Mouse (Mus musculus) c-Kit-positive CD71-positive TER-119-negative erythroid progenitor cells, embryonic 14.5 days (primary cell): ENCODE measurements around the gene Lrpprc.

ENCODE experiments used
- DNase-seq: peaks from one replicate; pipeline ENCODE4 v3.0.0-alpha.2; 2013; ENCODE audit warnings: low read depth

Gene Lrpprc

DNA sequence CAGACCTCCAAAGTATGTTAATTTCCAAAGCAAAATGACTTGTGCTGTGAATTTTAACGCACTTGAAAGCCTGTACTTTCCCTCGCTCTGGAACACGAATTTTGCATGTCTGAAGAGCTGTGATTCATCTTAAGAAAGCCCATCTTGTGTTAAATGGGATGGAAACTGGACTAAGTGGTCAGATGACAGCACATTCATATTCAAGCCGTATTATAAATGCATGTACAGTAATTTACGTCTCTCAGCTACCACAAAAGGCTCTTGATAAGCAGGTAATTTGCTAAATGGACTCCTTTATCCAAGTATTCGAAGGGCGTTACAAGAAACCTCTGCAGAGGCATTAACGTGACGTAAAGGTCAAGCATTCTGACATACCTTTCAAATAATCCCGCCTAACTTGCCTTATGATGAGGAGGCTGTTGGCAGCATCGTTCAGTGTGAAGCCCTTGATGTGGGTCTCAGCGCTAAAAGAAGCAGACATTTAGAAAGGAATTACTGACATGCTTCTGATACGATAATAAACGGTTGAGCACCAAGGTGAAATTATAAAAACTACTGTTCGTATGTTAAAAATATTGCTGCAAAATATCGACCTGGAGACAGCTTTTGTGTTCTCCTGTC, 74.2 kb downstream of the Lrpprc start:
- no peak for DNase-seq

GRCm38 (mm10) chr17:84714930-84715329, 75.7 kb downstream of the Lrpprc start:
- DNase-seq: no peak

DNA sequence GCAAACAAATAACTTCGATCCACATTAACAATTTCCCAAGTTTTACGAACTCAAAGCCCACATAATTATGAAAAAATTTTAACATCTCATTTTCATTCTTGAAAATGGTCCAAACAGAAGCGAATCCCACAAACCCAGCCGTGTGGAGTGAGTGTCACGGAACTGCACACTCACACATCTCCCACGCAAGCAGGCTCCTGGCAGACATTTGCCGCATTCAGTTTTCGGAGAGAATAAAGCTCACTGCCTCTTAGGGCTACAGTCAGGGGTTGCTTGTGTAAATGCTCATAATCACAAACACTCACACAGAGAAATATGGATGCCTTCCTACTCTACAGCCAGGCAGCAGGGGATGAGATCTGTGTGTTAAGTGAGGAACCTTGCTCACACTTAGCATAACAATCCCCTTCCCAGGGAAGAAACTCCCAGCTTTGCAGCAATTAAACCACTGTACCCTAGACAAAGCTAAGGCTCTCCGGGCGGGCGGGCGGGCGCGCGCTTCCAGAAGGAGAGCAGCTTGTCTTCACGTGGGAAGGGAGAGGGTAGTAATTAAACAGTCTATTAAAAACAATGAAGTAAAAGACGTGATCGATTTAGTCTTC, 76.9 kb downstream of the Lrpprc start:
- no peak for DNase-seq

DNA sequence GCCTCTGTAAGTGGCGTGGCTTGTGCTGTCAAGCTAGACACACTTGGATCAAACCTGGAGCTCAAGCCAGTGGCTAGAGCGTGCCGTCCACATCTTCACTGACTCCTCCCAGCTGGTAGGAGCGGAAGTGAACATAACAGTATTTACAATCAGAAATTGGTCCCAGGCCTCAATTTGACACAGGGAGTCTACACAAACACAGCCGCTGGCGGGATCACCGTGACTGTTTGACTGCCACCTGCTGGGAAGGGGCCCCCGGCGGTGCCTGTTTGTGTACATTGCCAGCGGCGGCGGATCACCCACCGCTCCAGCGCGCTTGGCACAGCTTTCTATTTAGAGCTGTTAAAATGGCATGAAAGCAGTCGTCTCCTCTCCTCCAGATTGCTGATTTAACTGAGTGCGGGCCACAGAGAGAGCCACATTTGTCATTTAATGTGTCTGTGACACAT, 81.2 kb downstream of the Lrpprc start:
- no peak for DNase-seq

DNA sequence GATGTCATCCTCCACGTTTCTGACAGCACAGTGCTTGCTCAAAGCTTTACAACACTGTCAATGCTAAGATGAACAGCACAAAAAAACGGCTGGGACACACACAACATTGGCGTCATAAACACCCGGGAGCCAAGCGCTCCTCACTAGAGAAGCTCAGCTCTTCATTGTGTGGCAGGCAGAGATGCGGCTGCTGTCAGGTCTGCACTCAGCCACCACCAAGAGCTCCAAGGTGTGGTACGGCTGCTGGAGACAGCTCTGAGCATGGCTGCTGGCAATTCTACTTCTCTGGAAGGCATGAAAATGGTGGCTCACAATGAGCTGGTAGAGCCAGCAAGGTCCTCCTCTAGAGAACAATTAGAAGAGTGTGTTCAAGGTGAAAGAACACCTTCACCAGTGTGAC, 81.8 kb downstream of the Lrpprc start:
- no peak for DNase-seq

GRCm38 (mm10) chr17:84707407-84707806, 83.2 kb downstream of the Lrpprc start:
- DNase-seq: no peak

DNA sequence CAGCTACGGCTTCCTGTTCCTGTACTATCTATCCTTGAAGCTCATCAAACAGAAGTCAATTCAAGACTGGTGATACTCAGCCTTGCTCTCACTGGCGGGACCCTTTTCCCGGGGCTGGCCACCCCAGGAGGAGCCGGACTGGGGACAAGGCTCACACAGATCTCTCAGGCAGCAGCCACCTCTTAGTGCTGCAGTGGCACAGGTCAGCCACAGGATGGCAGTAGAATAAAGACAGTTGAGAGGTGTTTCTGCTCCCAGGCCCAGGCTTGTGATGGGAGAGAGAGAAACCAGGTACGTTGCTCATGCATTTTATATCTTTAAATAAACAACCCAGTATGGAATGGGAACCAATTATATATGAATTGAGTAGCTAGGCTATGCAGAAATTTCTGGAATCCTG, 91.9 kb downstream of the Lrpprc start:
- peak; percentile 37 for DNase-seq

DNA sequence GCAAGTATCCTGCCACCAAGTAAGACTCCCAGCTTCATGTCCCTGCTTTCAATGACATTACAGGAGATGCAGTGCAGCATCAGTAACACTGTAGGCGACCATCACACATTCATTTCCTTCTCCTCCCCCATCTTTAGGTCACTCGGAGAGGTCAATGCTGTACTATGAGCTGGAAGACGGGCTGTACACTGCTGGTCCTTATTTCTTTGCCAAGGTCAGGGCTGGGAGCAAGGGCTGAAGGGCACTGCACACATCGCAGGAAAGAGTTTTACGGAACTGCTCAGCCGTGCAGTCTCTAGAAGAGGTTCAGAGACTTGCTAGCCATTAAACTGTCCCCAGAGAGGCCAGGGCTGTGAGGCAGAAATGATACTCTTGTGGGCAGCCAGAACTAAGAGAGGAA, 94.1 kb downstream of the Lrpprc start:
- no peak for DNase-seq

DNA sequence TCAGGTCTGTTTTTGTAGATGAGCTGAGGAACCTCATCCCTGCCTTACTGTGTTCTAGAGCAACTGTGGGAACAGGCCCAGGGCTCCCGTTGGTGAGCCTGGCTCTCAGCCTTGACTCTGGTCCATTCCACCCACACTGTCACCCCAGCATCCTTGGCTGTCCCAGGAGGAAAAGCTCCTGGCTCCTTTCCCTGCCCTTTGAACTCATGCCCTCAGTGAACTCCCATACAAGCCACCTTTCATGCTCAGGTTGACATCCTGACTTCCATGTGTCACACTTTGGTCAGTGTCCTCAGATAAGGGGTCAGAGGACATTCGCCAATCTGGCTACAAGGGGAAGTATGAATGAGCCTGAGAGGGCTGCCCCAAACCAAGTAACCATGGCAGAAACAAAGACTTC, 96.8 kb downstream of the Lrpprc start:
- DNase-seq: no peak

DNA sequence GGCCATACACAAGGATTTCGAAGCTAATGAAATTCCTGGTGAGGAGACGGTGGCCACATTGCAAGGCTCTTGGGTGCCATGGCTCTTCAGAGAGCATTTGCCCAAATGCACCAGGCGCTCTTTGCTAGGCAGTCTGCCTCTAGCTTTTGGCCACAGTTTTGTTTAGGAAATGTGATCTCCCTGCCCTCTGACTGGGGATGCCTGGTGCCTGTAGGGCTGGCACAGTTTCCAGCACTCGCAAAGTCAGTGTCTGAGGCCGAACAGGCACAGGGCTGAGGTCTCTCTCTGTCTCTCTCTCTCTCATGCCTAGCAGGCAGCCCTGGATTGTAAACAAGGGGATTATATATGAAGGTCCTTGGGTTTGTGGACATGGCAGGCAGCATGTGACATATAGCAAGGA, 100.5 kb downstream of the Lrpprc start:
- no peak for DNase-seq

- DNase-seq: no peak
These were observed 101.3 kb downstream of the Lrpprc start for GRCm38 (mm10) chr17:84689316-84689715.

DNA sequence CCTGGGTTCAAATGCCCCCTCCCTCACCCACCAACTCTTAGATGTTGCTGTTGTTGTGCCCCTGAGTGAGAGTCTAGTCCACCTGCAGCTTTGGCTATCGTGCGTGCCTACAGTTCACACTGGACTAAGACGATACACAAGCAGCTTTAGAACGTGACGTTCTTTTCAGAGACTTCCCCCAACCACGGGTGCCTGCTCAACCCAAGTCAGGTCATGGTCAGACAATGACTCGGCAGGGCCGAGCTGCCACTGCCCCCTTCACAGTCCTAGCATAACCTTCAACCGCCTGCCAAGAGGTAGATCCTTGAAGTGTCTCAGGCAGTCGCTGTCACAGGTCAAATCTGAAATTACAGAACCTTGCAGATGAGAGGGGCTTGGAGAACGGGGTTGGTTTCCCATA, 101.8 kb downstream of the Lrpprc start:
- DNase-seq: no peak

DNA sequence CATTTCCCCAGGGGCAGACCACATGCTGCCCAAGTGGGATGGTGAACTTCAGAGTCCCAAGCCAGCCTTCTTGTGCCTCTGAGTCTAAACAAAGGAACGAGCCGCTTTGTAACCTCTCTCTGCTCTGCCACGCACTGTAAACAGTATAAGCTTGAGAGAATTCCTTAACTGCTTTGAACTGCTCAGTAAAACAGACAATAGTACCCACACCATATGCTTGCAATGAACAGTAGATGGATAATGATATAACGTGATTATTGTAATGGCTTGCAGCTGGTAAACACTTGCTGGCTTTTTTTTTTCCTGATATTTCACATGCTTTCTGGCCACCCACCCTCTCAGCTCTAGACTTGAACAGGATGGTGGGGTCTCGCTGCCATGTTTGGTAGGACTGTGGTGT, 102.6 kb downstream of the Lrpprc start:
- no peak for DNase-seq

- DNase-seq: no peak
These were observed 105.3 kb downstream of the Lrpprc start for GRCm38 (mm10) chr17:84685286-84685685.

GRCm38 (mm10) chr17:84684284-84684683, 106.3 kb downstream of the Lrpprc start:
- DNase-seq: no peak

DNA sequence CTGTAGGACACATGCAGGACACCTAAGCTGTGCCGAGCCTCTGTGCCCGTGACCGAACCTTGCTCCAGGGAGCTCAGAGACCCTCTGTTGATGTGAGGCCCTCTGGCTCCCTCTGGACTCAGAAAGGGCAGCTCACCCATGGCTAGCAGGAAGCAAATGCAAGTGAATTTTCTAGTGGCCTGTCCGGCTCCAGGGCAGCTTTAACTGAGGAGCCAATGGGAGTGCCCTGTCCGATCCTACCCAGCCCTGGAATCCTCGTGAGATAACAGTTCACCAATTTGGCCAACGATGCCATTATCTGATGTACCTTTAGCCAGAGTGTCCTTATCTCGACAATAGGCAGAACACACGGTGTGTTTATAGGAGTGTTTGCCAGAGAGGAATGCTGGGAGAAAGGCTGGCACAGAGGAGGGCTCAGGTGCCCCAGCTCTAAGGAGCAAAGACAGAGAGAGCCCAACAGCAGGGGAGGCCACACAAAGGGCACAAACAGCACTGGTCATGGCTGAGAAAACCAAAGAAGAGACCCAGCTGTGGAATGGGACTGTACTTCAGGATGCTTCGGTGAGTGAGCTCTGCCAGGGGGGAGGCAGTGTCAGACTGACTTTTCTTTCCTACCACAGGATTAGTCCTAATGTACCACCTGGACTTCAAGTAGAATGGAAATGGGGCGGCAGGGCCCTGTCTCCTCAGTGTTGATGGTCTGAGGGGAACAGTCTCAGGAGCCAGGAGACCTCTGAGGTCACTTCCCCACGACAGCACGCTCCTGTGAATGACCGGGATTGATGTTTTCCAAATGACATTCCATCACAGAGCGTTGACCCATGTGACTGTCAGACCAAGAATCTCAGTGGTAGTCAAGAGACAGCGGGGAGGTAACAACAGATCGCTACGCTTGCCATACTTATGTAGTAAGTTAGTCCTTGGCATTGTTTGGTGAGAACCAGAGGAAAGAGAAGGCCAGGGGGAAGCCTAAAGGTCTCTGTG, 107.6 kb downstream of the Lrpprc start, which contains the start of gene Abcg5:
Abcg5 (minus strand) TSS at position 278 of the 984 bp plus-strand sequence.
- DNase-seq: no peak

- no peak for DNase-seq
These were observed 108.9 kb downstream of the Lrpprc start for GRCm38 (mm10) chr17:84681670-84682069.

DNA sequence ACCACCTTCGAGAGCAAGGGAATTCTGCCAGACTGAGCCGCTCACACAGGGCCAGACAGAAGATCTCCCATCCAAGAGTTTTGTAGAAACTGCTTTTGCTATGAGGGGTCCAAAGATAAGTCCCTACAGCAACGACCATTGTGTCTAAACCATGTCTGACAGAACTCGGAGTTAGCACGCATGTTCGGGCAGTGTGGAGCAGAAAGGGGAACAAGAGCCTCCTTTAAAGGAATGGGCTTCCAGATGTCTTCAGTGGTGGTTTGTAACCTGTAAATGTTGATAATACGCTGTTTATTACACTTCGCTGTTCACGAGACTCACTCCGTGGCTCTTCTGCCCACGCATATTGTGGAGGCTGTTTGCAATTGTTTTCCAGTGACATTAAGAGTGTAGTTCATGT, 113.0 kb downstream of the Lrpprc start:
- DNase-seq: no peak

DNA sequence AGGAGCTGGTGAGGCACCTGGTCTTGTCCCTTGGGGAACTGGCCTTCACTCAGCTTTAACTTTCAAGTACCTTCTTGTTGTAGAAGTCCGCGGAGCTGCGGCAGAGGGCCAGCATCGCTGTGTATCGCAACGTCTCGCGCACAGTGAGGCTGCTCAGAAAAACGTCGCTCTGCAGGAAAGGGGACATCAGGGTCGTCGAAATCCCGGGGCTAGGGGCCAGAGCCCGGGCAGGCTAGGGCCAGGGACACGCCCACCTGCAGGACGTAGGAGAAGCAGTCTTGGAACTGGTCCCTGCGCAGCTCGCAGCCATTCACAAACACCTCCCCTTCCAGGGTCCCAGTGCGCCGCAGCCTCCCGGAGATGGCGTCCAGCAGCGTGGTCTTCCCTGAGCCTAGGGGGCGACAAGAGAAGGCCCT, 114.6 kb downstream of the Lrpprc start, which contains the start of gene Abcg8:
Abcg8 (plus strand) TSS at position 352 of the 416 bp plus-strand sequence.
- no peak for DNase-seq

GRCm38 (mm10) chr17:84675204-84675603, 115.4 kb downstream of the Lrpprc start:
- no peak for DNase-seq

DNA sequence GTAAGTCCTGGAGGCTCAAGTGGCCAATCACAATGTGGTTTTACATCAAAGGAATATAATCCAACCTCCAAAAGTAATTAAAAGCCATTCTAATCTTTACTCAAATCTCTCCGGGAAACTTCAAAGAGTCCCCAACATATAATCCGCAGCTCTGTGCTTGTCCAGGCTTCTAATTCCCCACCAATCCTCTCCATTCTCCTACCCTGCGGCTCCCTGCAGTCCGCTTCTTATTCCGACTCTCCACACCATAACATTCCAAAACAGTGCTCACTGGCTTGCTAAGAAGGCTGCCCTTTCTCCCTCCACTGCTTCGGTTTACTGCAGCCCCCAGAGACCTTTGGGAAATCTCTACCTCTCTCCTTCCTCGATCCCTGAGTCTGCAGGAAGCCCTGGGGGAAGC, 116.5 kb downstream of the Lrpprc start:
- DNase-seq: no peak
